ENCODE assay signal across 22 mouse cellular contexts in the genomic region with DNA sequence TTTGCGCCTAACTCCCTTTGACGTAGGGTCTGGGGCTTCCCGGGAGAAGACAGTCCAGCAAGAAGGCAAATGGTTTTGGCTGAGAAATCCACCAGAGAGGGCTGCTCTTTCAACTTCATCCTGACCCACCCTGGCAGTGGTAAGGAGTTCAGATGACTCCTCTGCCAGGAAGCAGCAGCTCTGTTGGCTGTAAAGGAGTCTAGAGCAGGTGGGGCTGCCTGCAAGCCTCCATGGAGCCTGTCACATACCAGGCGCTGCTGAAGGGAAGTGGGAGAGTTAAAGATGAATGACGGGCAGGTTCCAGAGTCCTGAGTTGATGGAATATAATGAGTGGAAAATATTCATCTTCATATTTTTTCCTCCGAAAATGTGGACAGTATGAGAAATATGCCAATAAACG. TPM values are rescaled to one million over a fixed set of nuclear protein-coding genes. Genes with fewer than 3 reads are reported as not detected.
"Had no signal": no experiment of that assay in that cellular context is flagged by ENCODE, and none has a peak within 500 bp of the region (broad histone marks: within the 10 kb centered on the region; RNA-seq: fewer than 3 reads in every experiment).

No protein-coding gene starts in this region.

- H3K36me3 ChIP-seq: liver, embryonic 15.5 days; lung, embryonic 15.5 days; midbrain, embryonic 12.5 days; neural tube, embryonic 12.5 days; stomach, embryonic 15.5 days had no signal

- H3K4me3 ChIP-seq: liver, embryonic 15.5 days; lung, embryonic 15.5 days; megakaryocyte, embryonic 14.5 days; midbrain, embryonic 12.5 days; neural tube, embryonic 12.5 days; stomach, embryonic 15.5 days had no signal

- H3K4me1 ChIP-seq: liver, embryonic 15.5 days; megakaryocyte, embryonic 14.5 days; midbrain, embryonic 12.5 days; neural tube, embryonic 12.5 days; stomach, embryonic 15.5 days had no signal

- DNase-seq: liver, postnatal 0 days; lung, adult 2 months; lung, postnatal 14 days; lung, postnatal 36 days; midbrain, embryonic 14.5 days; right cerebral cortex, postnatal 14 days; thymus, adult 2 months; thymus, postnatal 25 days; thymus, postnatal 4 days had no signal

- H3K4me2 ChIP-seq: liver, embryonic 15.5 days; lung, embryonic 15.5 days; midbrain, embryonic 12.5 days; neural tube, embryonic 12.5 days; stomach, embryonic 15.5 days had no signal

- H3K9ac ChIP-seq: liver, embryonic 15.5 days; liver, postnatal 0 days; lung, embryonic 15.5 days; midbrain, embryonic 12.5 days; neural tube, embryonic 12.5 days; stomach, embryonic 15.5 days had no signal

- ATAC-seq: liver, postnatal 0 days; lung, postnatal 0 days had no signal

- H3K9me3 ChIP-seq: liver, embryonic 15.5 days; lung, embryonic 15.5 days; midbrain, embryonic 12.5 days; neural tube, embryonic 12.5 days; stomach, embryonic 15.5 days had no signal

- H3K27ac ChIP-seq: liver, embryonic 15.5 days; lung, embryonic 15.5 days; macrophage; midbrain, embryonic 12.5 days; neural tube, embryonic 12.5 days; stomach, embryonic 15.5 days; stomach, postnatal 0 days had no signal

- H3K27me3 ChIP-seq: liver, embryonic 15.5 days; lung, embryonic 15.5 days; midbrain, embryonic 12.5 days; neural tube, embryonic 12.5 days; stomach, embryonic 15.5 days had no signal

RNA-seq across cellular contexts. Expression of a gene that starts 20.1 kb away (rescaled TPM):
- polyA plus RNA-seq: macrophage had no signal

RNA-seq across cellular contexts. Expression of a gene that starts 34.8 kb away (rescaled TPM):
- polyA plus RNA-seq: liver, embryonic 15.5 days; liver, postnatal 0 days; lung, adult 2 months; lung, embryonic 15.5 days; lung, postnatal 0 days; macrophage; midbrain, embryonic 12.5 days; midbrain, embryonic 14.5 days; midbrain, postnatal 0 days; neural tube, embryonic 12.5 days; neural tube, embryonic 14.5 days; spleen, adult 2 months; stomach, embryonic 15.5 days; stomach, postnatal 0 days; thymus, adult 2 months; urinary bladder, adult 2 months had no signal
